Mouse (Mus musculus) cerebellum, adult 2 months (tissue): ENCODE data around the gene Mpp6. TPM values are rescaled to one million over a fixed set of nuclear protein-coding genes. Genes with fewer than 3 reads are reported as not detected.

ENCODE experiments used
- DNase-seq, 2 experiments: peaks; one replicate each; pipeline ENCODE4 v3.0.0; 2021
- H3K27ac ChIP-seq: fragments of 200-500 bp; 2 replicates; pipeline ENCODE4 v1.5.1; 2012; ENCODE audit warnings: low read length, control low read depth, inconsistent platforms; ENCODE audit not compliant: insufficient read depth
- H3K27me3 ChIP-seq: fragments of 200-500 bp; 2 replicates; pipeline ENCODE4 v1.6.1; 2012; ENCODE audit warnings: inconsistent platforms, mild to moderate bottlenecking, low read length, moderate library complexity; ENCODE audit not compliant: control insufficient read depth, insufficient read depth
- H3K4me1 ChIP-seq: fragments of 200-500 bp; 2 replicates; pipeline ENCODE4 v1.6.1; 2011; ENCODE audit warnings: low read length; ENCODE audit not compliant: control insufficient read depth, insufficient read depth
- H3K4me3 ChIP-seq: fragments of 200-500 bp; replicated peaks from 2 replicates; pipeline ENCODE3; 2011; ENCODE audit warnings: mild to moderate bottlenecking, low read depth, low read length, control low read depth; ENCODE audit not compliant: insufficient read depth
- CTCF ChIP-seq: fragments of 200-500 bp; IDR thresholded peaks from 2 replicates; pipeline ENCODE4 v1.5.1; 2011; ENCODE audit warnings: low read depth, mild to moderate bottlenecking, control low read depth, low read length, moderate library complexity, borderline replicate concordance; ENCODE audit not compliant: insufficient read depth
- POLR2A ChIP-seq: fragments of 200-500 bp; IDR thresholded peaks from 2 replicates; pipeline ENCODE4 v1.6.1; 2011; ENCODE audit warnings: low read length, control low read depth, borderline replicate concordance; ENCODE audit not compliant: insufficient read depth
- WGBS: fragments of 180-500 bp; shearing (Covaris S2); methylation state at CpG from one replicate; pipeline ENCODE4 v1.1.7; 2018; 5-methylcytosine and 5-hydroxymethylcytosine counted together
- polyA plus RNA-seq: library from polyadenylated mRNA; depleted of rRNA; stranded (reverse); fragments of >200 nt; gene quantifications from 2 replicates; pipeline ENCODE4 v1.2.3, GENCODE M21; 2012; rRNA removed

Mpp6 gene
- polyA plus RNA-seq, 1 experiment = 75.7 TPM

- Histone ChIP-seq H3K27ac (no peak overlapping the region), H3K4me1 (no peaks in the 10 kb centered on the region; the same call in 1 of the 2 replicates), H3K27me3 (no peaks in the 10 kb centered on the region), H3K4me3 (no peak overlapping the region)
- 54% methylated on average over 2 of the region's 2 CpGs for WGBS
- TF ChIP-seq POLR2A = no peak
- TF ChIP-seq CTCF = no peak
- DNase-seq = no peak
Observed at GRCm38 (mm10) chr6:50237963-50238362, 127.9 kb downstream of the Mpp6 start.

- 100% methylated on average over 2 of the region's 2 CpGs for WGBS
- H3K4me3 ChIP-seq = no peak overlapping the region
- no peak overlapping the region for H3K27ac ChIP-seq
- no peak for DNase-seq
- no peak for TF ChIP-seq CTCF
- TF ChIP-seq POLR2A = no peak
- no peaks in the 10 kb centered on the region; the same call in 1 of the 2 replicates for H3K4me1 ChIP-seq
- no peaks in the 10 kb centered on the region for H3K27me3 ChIP-seq
Observed at GRCm38 (mm10) chr6:50239902-50240301, 129.9 kb downstream of the Mpp6 start.

- no peak for DNase-seq
- no peak for TF ChIP-seq POLR2A
- TF ChIP-seq CTCF = no peak
- 62% methylated on average over 5 of the region's 5 CpGs for WGBS
Observed at GRCm38 (mm10) chr6:50240437-50240836, 130.4 kb downstream of the Mpp6 start.

GRCm38 (mm10) chr6:50244126-50244525 is 134.1 kb downstream of the Mpp6 start:
- Histone ChIP-seq H3K4me3 (no peak overlapping the region), H3K27me3 (no peaks in the 10 kb centered on the region), H3K27ac (no peak overlapping the region), H3K4me1 (no peaks in the 10 kb centered on the region)
- DNase-seq = no peak
- WGBS = 93% methylated on average over 4 of the region's 4 CpGs
- TF ChIP-seq CTCF (no peak), POLR2A (no peak)

More at GRCm38 (mm10) chr6:50240437-50240836, 130.4 kb downstream of the Mpp6 start:
- H3K27ac ChIP-seq = no peak overlapping the region
- no peaks in the 10 kb centered on the region for H3K27me3 ChIP-seq
- H3K4me3 ChIP-seq = no peak overlapping the region
- H3K4me1 ChIP-seq = no peaks in the 10 kb centered on the region; the same call in 1 of the 2 replicates

GRCm38 (mm10) chr6:50244967-50245366 is 134.9 kb downstream of the Mpp6 start:
- Histone ChIP-seq H3K27ac (no peak overlapping the region), H3K27me3 (no peaks in the 10 kb centered on the region), H3K4me1 (no peaks in the 10 kb centered on the region), H3K4me3 (no peak overlapping the region)
- 88% methylated on average over 4 of the region's 4 CpGs for WGBS
- TF ChIP-seq CTCF = no peak
- TF ChIP-seq POLR2A = no peak
- DNase-seq = no peak

- H3K27me3 ChIP-seq = no peaks in the 10 kb centered on the region
- TF ChIP-seq POLR2A (no peak), CTCF (no peak)
- H3K27ac ChIP-seq = no peak overlapping the region
- WGBS = 75% methylated on average over 2 of the region's 2 CpGs
- no peaks in the 10 kb centered on the region for H3K4me1 ChIP-seq
- no peak overlapping the region for H3K4me3 ChIP-seq
- DNase-seq = no peak
Observed at GRCm38 (mm10) chr6:50247356-50247755, 137.3 kb downstream of the Mpp6 start.

- WGBS = 92% methylated on average over 4 of the region's 4 CpGs
- Histone ChIP-seq H3K27ac (no peak overlapping the region), H3K27me3 (no peaks in the 10 kb centered on the region), H3K4me3 (no peak overlapping the region), H3K4me1 (no peaks in the 10 kb centered on the region)
- DNase-seq = no peak
- TF ChIP-seq POLR2A (no peak), CTCF (no peak)
Observed at GRCm38 (mm10) chr6:50247791-50248190, 137.8 kb downstream of the Mpp6 start.

Other genes starting within 250 kb of the Mpp6 start
- 16.1 and 17.0 TPM in 2 replicates for gene Gsdme, start 153.6 kb downstream of the Mpp6 start, polyA plus RNA-seq